ENCODE assay signal across 18 mouse cellular contexts in genomic region chr11:96637927-96638326, GRCm38 (mm10).
"Had no signal": no experiment of that assay in that cellular context is flagged by ENCODE, and none has a peak within 500 bp of the region (broad histone marks: within the 10 kb centered on the region; RNA-seq: fewer than 3 reads in every experiment).

No protein-coding gene starts in this region.

- H3K4me2 ChIP-seq: lung, embryonic 14.5 days; midbrain, embryonic 12.5 days; midbrain, embryonic 15.5 days; neural tube, embryonic 13.5 days had no signal

- H3K4me3 ChIP-seq: left cerebral cortex, adult 2 months; midbrain, embryonic 12.5 days; midbrain, embryonic 15.5 days; myocyte; neural tube, embryonic 13.5 days had no signal

- H3K9ac ChIP-seq: liver, embryonic 14.5 days; lung, embryonic 14.5 days; midbrain, embryonic 12.5 days; midbrain, embryonic 15.5 days; neural tube, embryonic 13.5 days had no signal

- H3K27ac ChIP-seq: kidney, postnatal 0 days; left cerebral cortex, adult 2 months; liver, embryonic 14.5 days; macrophage; midbrain, embryonic 12.5 days; midbrain, embryonic 15.5 days; neural tube, embryonic 13.5 days; stomach, postnatal 0 days had no signal

- H3K27me3 ChIP-seq: midbrain, embryonic 15.5 days; neural tube, embryonic 13.5 days had no signal

- H3K9me3 ChIP-seq: midbrain, embryonic 12.5 days; midbrain, embryonic 15.5 days; neural tube, embryonic 13.5 days had no signal

- H3K4me1 ChIP-seq: midbrain, embryonic 12.5 days; midbrain, embryonic 15.5 days had no signal

- ATAC-seq: inflammation-experienced regulatory T-cells, adult 6 months; lung, postnatal 0 days; midbrain, embryonic 15.5 days had no signal

- H3K36me3 ChIP-seq: midbrain, embryonic 12.5 days; midbrain, embryonic 15.5 days; neural tube, embryonic 13.5 days had no signal

- DNase-seq: kidney, adult 18-20 months; kidney, postnatal 25 days; layer of hippocampus, postnatal 36 days; lung, embryonic 14.5 days; thymus, adult 2 months; thymus, postnatal 14 days; thymus, postnatal 4 days had no signal
